ENCODE assay signal across 8 mouse cellular contexts in genomic region chr3:89730350-89731331, GRCm38 (mm10). TPM values are rescaled to one million over a fixed set of nuclear protein-coding genes. Genes with fewer than 3 reads are reported as not detected.
DNase-seq lines count a peak whose midpoint lies in the region; ATAC-seq and TF ChIP-seq lines count a peak whose summit lies in the region.

No protein-coding gene starts in this region.

- peak; percentile 96 for DNase-seq in CD4-positive helper T cell, adult 2 months (ENCODE audit: low read depth, low spot score)
- peak; percentile 93 to 94 for DNase-seq in adrenal gland, postnatal 36 days
- DNase-seq in heart, adult 2 months: peak; percentile 88 to 93
- peak; percentile 96 for DNase-seq in kidney, adult 2 months
- DNase-seq in liver, embryonic 13.5 days: peak; percentile 89
- peak; percentile 95 for DNase-seq in naive thymus-derived CD4-positive, alpha-beta T cell, adult 2 months (ENCODE audit: low read depth)

- TF ChIP-seq CTCF in heart, adult 2 months (IDR thresholded peaks at IDR 0.05): peak; percentile 78
- TF ChIP-seq CTCF in kidney, adult 2 months (conservative IDR thresholded peaks at IDR 0.05; ENCODE audit: insufficient read depth, insufficient read length, low read depth, low read length): 0 out of 2 replicates have a peak, but pooled peaks have one; percentile 6

- H3K36me3 ChIP-seq in embryonic facial prominence, embryonic 13.5 days: peaks cover 9% of the 10 kb centered on the region
- H3K36me3 ChIP-seq in heart, adult 2 months (ENCODE audit: control insufficient read depth, insufficient read depth, low read length): no peaks in the 10 kb centered on the region
- no peaks in the 10 kb centered on the region for H3K36me3 ChIP-seq in kidney, adult 2 months (ENCODE audit: control insufficient read depth, insufficient read depth, low read length)
- H3K36me3 ChIP-seq in liver, embryonic 13.5 days: peaks cover 23% of the 10 kb centered on the region
- 0 out of 2 replicates have a peak, but pooled peaks cover under 1% of the 10 kb centered on the region for H3K36me3 ChIP-seq in stomach, embryonic 15.5 days

- H3K79me2 ChIP-seq in heart, adult 2 months (replicated peaks; ENCODE audit: control insufficient read depth, insufficient read depth, low read length): peaks cover 3% of the 10 kb centered on the region; the same call in 1 of the 2 replicates

- peak; percentile 53; the same call in 1 of the 2 replicates for TF ChIP-seq EP300 in heart, adult 2 months (IDR thresholded peaks at IDR 0.05; ENCODE audit: insufficient read depth, low read depth, low read length)

- H3K4me2 ChIP-seq in embryonic facial prominence, embryonic 13.5 days: peak overlapping the region; percentile 86
- peak overlapping the region; percentile 76 for H3K4me2 ChIP-seq in liver, embryonic 13.5 days
- H3K4me2 ChIP-seq in stomach, embryonic 15.5 days: peak overlapping the region; percentile 77

- peak; percentile 94 for ATAC-seq in embryonic facial prominence, embryonic 13.5 days (ENCODE audit: insufficient number of reproducible peaks, insufficient read depth, low FRiP score, low TSS enrichment, low read depth)
- ATAC-seq in liver, embryonic 13.5 days (ENCODE audit: low read depth): peak; percentile 98
- peak; percentile 98 for ATAC-seq in stomach, embryonic 15.5 days (ENCODE audit: insufficient read depth, low FRiP score, low read depth)

- peaks cover 15% of the 10 kb centered on the region for H3K4me1 ChIP-seq in embryonic facial prominence, embryonic 13.5 days
- H3K4me1 ChIP-seq in heart, adult 2 months (ENCODE audit: control insufficient read depth, insufficient read depth, low read length): peaks cover 5% of the 10 kb centered on the region
- H3K4me1 ChIP-seq in kidney, adult 2 months (ENCODE audit: control insufficient read depth, insufficient read depth, low read length): peaks cover 11% of the 10 kb centered on the region; the same call in 1 of the 2 replicates
- peaks cover 41% of the 10 kb centered on the region for H3K4me1 ChIP-seq in liver, embryonic 13.5 days (replicated peaks)
- peaks cover 7% of the 10 kb centered on the region for H3K4me1 ChIP-seq in stomach, embryonic 15.5 days

- intact Hi-C loops in heart, adult 2 months (cut with DNase I): loop anchor here (1.0 to 2.0 kb wide), 3 partner anchors 34 to 128 kb away; partner anchors contain the start of gene Chrnb2

- peak overlapping the region; percentile 65 for H3K4me3 ChIP-seq in embryonic facial prominence, embryonic 13.5 days
- H3K4me3 ChIP-seq in heart, adult 2 months: peak overlapping the region; percentile 73
- peak overlapping the region; percentile 97 for H3K4me3 ChIP-seq in kidney, adult 2 months (ENCODE audit: insufficient read depth, low read depth, low read length)
- H3K4me3 ChIP-seq in liver, embryonic 13.5 days (replicated peaks): peak overlapping the region; percentile 75
- H3K4me3 ChIP-seq in stomach, embryonic 15.5 days (replicated peaks): peak overlapping the region; percentile 80

- no peaks in the 10 kb centered on the region for H3K27me3 ChIP-seq in embryonic facial prominence, embryonic 13.5 days
- H3K27me3 ChIP-seq in heart, adult 2 months (ENCODE audit: control insufficient read depth, insufficient read depth, low read length): no peaks in the 10 kb centered on the region
- H3K27me3 ChIP-seq in kidney, adult 2 months (replicated peaks; ENCODE audit: control insufficient read depth, insufficient read depth, low read length): no peaks in the 10 kb centered on the region
- H3K27me3 ChIP-seq in liver, embryonic 13.5 days: no peaks in the 10 kb centered on the region
- no peaks in the 10 kb centered on the region for H3K27me3 ChIP-seq in stomach, embryonic 15.5 days (replicated peaks)

- peak; percentile 89 for TF ChIP-seq POLR2A in heart, adult 2 months (IDR thresholded peaks at IDR 0.05; ENCODE audit: insufficient read depth, low read depth, low read length)
- TF ChIP-seq POLR2A in kidney, adult 2 months (IDR thresholded peaks at IDR 0.05; ENCODE audit: low read depth, low read length): peak; percentile 70

- no peaks in the 10 kb centered on the region for H3K9me3 ChIP-seq in embryonic facial prominence, embryonic 13.5 days
- H3K9me3 ChIP-seq in liver, embryonic 13.5 days (replicated peaks): no peaks in the 10 kb centered on the region
- H3K9me3 ChIP-seq in stomach, embryonic 15.5 days: no peaks in the 10 kb centered on the region

- WGBS in embryonic facial prominence, embryonic 13.5 days: 2% methylated on average over 32 of the region's 32 CpGs
- under 1% methylated on average over 32 of the region's 32 CpGs for WGBS in heart, adult 2 months
- under 1% methylated on average over 32 of the region's 32 CpGs for WGBS in kidney, adult 2 months
- WGBS in liver, embryonic 13.5 days (ENCODE audit: insufficient replicate concordance): under 1% methylated on average over 32 of the region's 32 CpGs
- 1% methylated on average over 32 of the region's 32 CpGs for WGBS in stomach, embryonic 15.5 days

- peak overlapping the region; percentile 78 for H3K9ac ChIP-seq in embryonic facial prominence, embryonic 13.5 days
- H3K9ac ChIP-seq in heart, adult 2 months (ENCODE audit: low read depth, low read length): peak overlapping the region; percentile 76
- peak overlapping the region; percentile 85 for H3K9ac ChIP-seq in liver, embryonic 13.5 days
- peak overlapping the region; percentile 68 for H3K9ac ChIP-seq in stomach, embryonic 15.5 days

- peak overlapping the region; percentile 80 for H3K27ac ChIP-seq in embryonic facial prominence, embryonic 13.5 days
- peak overlapping the region; percentile 86 for H3K27ac ChIP-seq in heart, adult 2 months
- peak overlapping the region; percentile 78 for H3K27ac ChIP-seq in kidney, adult 2 months (ENCODE audit: insufficient read depth, low read depth, low read length)
- H3K27ac ChIP-seq in liver, embryonic 13.5 days: peak overlapping the region; percentile 78
- H3K27ac ChIP-seq in stomach, embryonic 15.5 days: peak overlapping the region; percentile 89

RNA-seq across cellular contexts. Expression of gene Adar, which starts 15.8 kb away (rescaled TPM):
- 10 to 100 TPM; 34.2 to 36.7 TPM for total RNA-seq in adrenal gland, postnatal 36 days (2021)
- 11.8 and 12.8 TPM in 2 replicates for polyA plus RNA-seq in embryonic facial prominence, embryonic 13.5 days (2015; fragmentation: Nextera tagmentation; extraction: Ambion mirVana)
- 10 to 100 TPM; 10.8 to 13.1 TPM for total RNA-seq in heart, adult 2 months (2021)
- 12.8 and 15.8 TPM in 2 replicates for polyA plus RNA-seq in heart, adult 2 months (2012; rRNA removed)
- polyA plus RNA-seq in kidney, adult 2 months (2012; rRNA removed): 20.5 and 22.0 TPM in 2 replicates
- polyA plus RNA-seq in liver, embryonic 13.5 days (2015; fragmentation: Nextera tagmentation; extraction: Ambion mirVana): 6.4 and 7.4 TPM in 2 replicates
- 10.3 and 13.3 TPM in 2 replicates for polyA plus RNA-seq in stomach, embryonic 15.5 days (2015; fragmentation: Nextera tagmentation; extraction: Ambion mirVana)

RNA-seq across cellular contexts. Expression of gene Chrnb2, which starts 33.8 kb away (rescaled TPM):
- 1 to 10 TPM; 3.3 to 3.4 TPM for total RNA-seq in adrenal gland, postnatal 36 days (2021)
- 1.1 and 1.3 TPM in 2 replicates for polyA plus RNA-seq in embryonic facial prominence, embryonic 13.5 days (2015; fragmentation: Nextera tagmentation; extraction: Ambion mirVana)
- total RNA-seq in heart, adult 2 months (2021): under 1 TPM; 0.14 to 0.16 TPM
- 0.35 and 0.61 TPM in 2 replicates for polyA plus RNA-seq in heart, adult 2 months (2012; rRNA removed)
- polyA plus RNA-seq in kidney, adult 2 months (2012; rRNA removed): 1.6 and 1.8 TPM in 2 replicates
- 0.16 and 0.20 TPM in 2 replicates for polyA plus RNA-seq in liver, embryonic 13.5 days (2015; fragmentation: Nextera tagmentation; extraction: Ambion mirVana)
- 1.4 and 1.6 TPM in 2 replicates for polyA plus RNA-seq in stomach, embryonic 15.5 days (2015; fragmentation: Nextera tagmentation; extraction: Ambion mirVana)

RNA-seq across cellular contexts. Expression of gene Ube2q1, which starts 42.8 kb away (rescaled TPM):
- 10 to 100 TPM; 63.9 to 64.4 TPM for total RNA-seq in adrenal gland, postnatal 36 days (2021)
- polyA plus RNA-seq in embryonic facial prominence, embryonic 13.5 days (2015; fragmentation: Nextera tagmentation; extraction: Ambion mirVana): 13.2 and 14.2 TPM in 2 replicates
- total RNA-seq in heart, adult 2 months (2021): 10 to 100 TPM; 24.0 to 25.5 TPM
- 14.6 and 18.8 TPM in 2 replicates for polyA plus RNA-seq in heart, adult 2 months (2012; rRNA removed)
- polyA plus RNA-seq in kidney, adult 2 months (2012; rRNA removed): 24.7 and 27.2 TPM in 2 replicates
- polyA plus RNA-seq in liver, embryonic 13.5 days (2015; fragmentation: Nextera tagmentation; extraction: Ambion mirVana): 3.4 and 3.5 TPM in 2 replicates
- 11.2 and 11.7 TPM in 2 replicates for polyA plus RNA-seq in stomach, embryonic 15.5 days (2015; fragmentation: Nextera tagmentation; extraction: Ambion mirVana)

Comparison
In these comparisons a context has a peak if more than half of its experiments do, and no peak if none do; other contexts are left out.
1. Peak in every context shown above with its lines: DNase-seq, ATAC-seq, H3K4me3 ChIP-seq and H3K27ac ChIP-seq.